Mouse (Mus musculus) heart, embryonic 15.5 days (tissue): Measurements from ENCODE around the gene Me1. TPM values are rescaled to one million over a fixed set of nuclear protein-coding genes. Genes with fewer than 3 reads are reported as not detected.

ENCODE experiments used
- ATAC-seq: fragments of 200-750 bp; cut with Nextera tagmentation; replicated peaks from 2 replicates; pipeline ENCODE4 v1.8.0; 2017; ENCODE audit warnings: low read depth, moderate TSS enrichment; ENCODE audit not compliant: insufficient number of reproducible peaks, insufficient read depth, low FRiP score
- H3K27ac ChIP-seq: fragments of 300-500 bp; sonication (generic); 2 replicates; pipeline ENCODE4 v1.5.1; 2015; ENCODE audit warnings: mild to moderate bottlenecking, inconsistent platforms
- H3K27me3 ChIP-seq: fragments of 300-500 bp; sonication (generic); 2 replicates; pipeline ENCODE4 v1.6.1; 2015; ENCODE audit warnings: inconsistent platforms
- H3K36me3 ChIP-seq: fragments of 300-500 bp; sonication (generic); 2 replicates; pipeline ENCODE4 v1.6.1; 2015; ENCODE audit warnings: mild to moderate bottlenecking, inconsistent platforms
- H3K4me1 ChIP-seq: fragments of 300-500 bp; sonication (generic); replicated peaks from 2 replicates; pipeline ENCODE4 v1.6.1; 2015; ENCODE audit warnings: inconsistent platforms
- H3K4me2 ChIP-seq: fragments of 300-500 bp; sonication (generic); 2 replicates; pipeline ENCODE4 v1.6.1; 2015; ENCODE audit warnings: inconsistent platforms, mild to moderate bottlenecking, moderate library complexity
- H3K4me3 ChIP-seq: fragments of 300-500 bp; sonication (generic); 2 replicates; pipeline ENCODE4 v1.5.1; 2015; ENCODE audit warnings: mild to moderate bottlenecking, inconsistent platforms
- H3K9ac ChIP-seq: fragments of 300-500 bp; sonication (generic); 2 replicates; pipeline ENCODE4 v1.6.1; 2015; ENCODE audit warnings: mild to moderate bottlenecking, inconsistent platforms
- H3K9me3 ChIP-seq: fragments of 300-500 bp; sonication (generic); replicated peaks from 2 replicates; pipeline ENCODE4 v1.6.1; 2016; ENCODE audit warnings: inconsistent platforms
- WGBS: fragments of 180-500 bp; shearing (Covaris S2); methylation state at CpG from one replicate; pipeline ENCODE4 v1.1.7; 2015; ENCODE audit warnings: mixed read lengths; 5-methylcytosine and 5-hydroxymethylcytosine counted together
- polyA plus RNA-seq: library from polyadenylated mRNA; unstranded; fragments of >200 nt; fragmentation: Nextera tagmentation; extraction: Ambion mirVana; gene quantifications from 2 replicates; pipeline ENCODE4 v1.2.1, GENCODE M21; 2015

The Me1 gene
- polyA plus RNA-seq, 1 experiment from 2014 or later: 27.9 TPM

- no peaks in the 10 kb centered on the region for H3K27me3 ChIP-seq
- no peaks in the 10 kb centered on the region for H3K36me3 ChIP-seq
- 84% methylated on average over 4 of the region's 4 CpGs for WGBS
- H3K4me2 ChIP-seq: no peak overlapping the region
- no peak overlapping the region for H3K27ac ChIP-seq
- ATAC-seq: no peak
- no peaks in the 10 kb centered on the region for H3K9me3 ChIP-seq
- H3K9ac ChIP-seq: no peak overlapping the region
- peaks cover 5% of the 10 kb centered on the region for H3K4me1 ChIP-seq
- no peak overlapping the region for H3K4me3 ChIP-seq
These were observed 13.5 kb downstream of the Me1 start for GRCm38 (mm10) chr9:86682278-86682677.

- H3K4me1 ChIP-seq: peaks cover 5% of the 10 kb centered on the region
- 83% methylated on average over 6 of the region's 6 CpGs for WGBS
- H3K4me3 ChIP-seq: no peak overlapping the region
- H3K27me3 ChIP-seq: no peaks in the 10 kb centered on the region
- H3K9me3 ChIP-seq: no peaks in the 10 kb centered on the region
- ATAC-seq: no peak
- H3K9ac ChIP-seq: no peak overlapping the region
- no peak overlapping the region for H3K4me2 ChIP-seq
- H3K27ac ChIP-seq: no peak overlapping the region
- H3K36me3 ChIP-seq: no peaks in the 10 kb centered on the region
These were observed 15.3 kb downstream of the Me1 start for GRCm38 (mm10) chr9:86680431-86680830.

DNA sequence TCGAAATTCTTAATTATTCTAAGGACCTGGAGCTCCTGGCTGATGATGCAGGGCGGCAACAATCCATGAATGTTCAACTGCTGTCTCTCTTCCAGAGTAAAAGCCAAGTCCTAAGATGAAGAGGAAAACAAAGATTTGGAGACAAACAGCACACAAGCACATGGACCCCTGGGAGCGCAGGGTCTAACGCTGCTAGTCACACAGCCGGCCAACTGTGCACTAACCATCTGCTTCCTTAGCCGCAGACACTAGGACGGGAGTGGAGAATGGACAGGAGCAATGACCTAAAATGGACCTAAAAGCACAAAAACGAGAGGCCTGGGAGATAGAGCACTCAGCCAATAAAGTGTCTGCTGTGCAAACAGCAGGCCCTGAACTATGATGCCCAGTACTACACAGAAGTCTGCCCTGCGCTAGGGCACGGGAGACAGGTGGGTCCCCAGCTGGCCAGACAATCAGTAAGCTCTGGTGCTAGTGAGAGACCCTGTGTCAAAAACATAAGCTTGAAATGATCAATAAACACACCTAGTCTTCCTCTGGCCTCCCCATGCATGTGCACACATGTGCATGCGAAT is 15.8 kb downstream of the Me1 start:
- no peak for ATAC-seq
- no peaks in the 10 kb centered on the region for H3K27me3 ChIP-seq
- H3K4me1 ChIP-seq: peaks cover 5% of the 10 kb centered on the region
- H3K4me2 ChIP-seq: no peak overlapping the region
- no peak overlapping the region for H3K27ac ChIP-seq
- no peaks in the 10 kb centered on the region for H3K36me3 ChIP-seq
- H3K9me3 ChIP-seq: no peaks in the 10 kb centered on the region
- H3K4me3 ChIP-seq: no peak overlapping the region
- H3K9ac ChIP-seq: no peak overlapping the region
- 86% methylated on average over 11 of the region's 11 CpGs for WGBS

DNA sequence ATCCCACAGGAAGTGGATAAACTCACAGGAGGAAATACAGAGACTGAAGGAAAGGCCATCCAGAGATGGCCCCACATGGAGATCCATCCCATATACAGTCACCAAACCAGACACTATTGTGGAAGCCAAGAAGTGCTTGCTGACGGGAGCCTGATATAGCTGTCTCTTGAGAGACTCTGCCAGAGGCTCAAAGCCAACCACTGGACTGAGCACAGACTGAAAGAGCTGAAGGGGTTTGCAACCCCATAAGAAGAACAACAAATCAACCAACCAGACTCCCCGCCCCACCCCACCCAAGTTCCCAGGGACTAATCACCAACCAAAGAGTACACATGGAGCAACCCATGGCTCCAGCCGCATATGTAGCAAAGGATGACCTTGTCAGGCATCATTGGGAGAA is 19.5 kb downstream of the Me1 start:
- H3K36me3 ChIP-seq: no peaks in the 10 kb centered on the region
- peaks cover 2% of the 10 kb centered on the region; the same call in 1 of the 2 replicates for H3K4me1 ChIP-seq
- no peak overlapping the region for H3K4me2 ChIP-seq
- no peak overlapping the region for H3K4me3 ChIP-seq
- H3K27me3 ChIP-seq: no peaks in the 10 kb centered on the region
- ATAC-seq: no peak
- no peaks in the 10 kb centered on the region for H3K9me3 ChIP-seq
- no peak overlapping the region for H3K9ac ChIP-seq
- no peak overlapping the region for H3K27ac ChIP-seq
- WGBS: 65% methylated on average over 3 of the region's 3 CpGs

- 83% methylated on average over 2 of the region's 2 CpGs for WGBS
- Histone ChIP-seq H3K27ac (no peak overlapping the region), H3K4me3 (no peak overlapping the region), H3K36me3 (no peaks in the 10 kb centered on the region), H3K9ac (no peak overlapping the region), H3K4me2 (no peak overlapping the region), H3K27me3 (no peaks in the 10 kb centered on the region), H3K9me3 (no peaks in the 10 kb centered on the region), H3K4me1 (peaks cover 2% of the 10 kb centered on the region; the same call in 1 of the 2 replicates)
- ATAC-seq: no peak
These were observed 20.3 kb downstream of the Me1 start for GRCm38 (mm10) chr9:86675426-86675825.

GRCm38 (mm10) chr9:86672907-86673472 is 22.8 kb downstream of the Me1 start:
- Histone ChIP-seq H3K4me3 (no peak overlapping the region), H3K4me2 (no peak overlapping the region), H3K9ac (no peak overlapping the region), H3K4me1 (peaks cover 10% of the 10 kb centered on the region), H3K27ac (0 out of 2 replicates have a peak overlapping the region, but pooled peaks have one; percentile 5), H3K36me3 (no peaks in the 10 kb centered on the region), H3K27me3 (no peaks in the 10 kb centered on the region), H3K9me3 (no peaks in the 10 kb centered on the region)
- 49% methylated on average over 5 of the region's 5 CpGs for WGBS
- no peak for ATAC-seq

GRCm38 (mm10) chr9:86668590-86669252 is 27.0 kb downstream of the Me1 start:
- no peaks in the 10 kb centered on the region for H3K36me3 ChIP-seq
- H3K4me1 ChIP-seq: peaks cover 15% of the 10 kb centered on the region; the same call in 1 of the 2 replicates
- H3K9me3 ChIP-seq: no peaks in the 10 kb centered on the region
- peak overlapping the region; percentile 33; the same call in 1 of the 2 replicates for H3K27ac ChIP-seq
- H3K4me2 ChIP-seq: no peak overlapping the region
- ATAC-seq: no peak
- no peak overlapping the region for H3K9ac ChIP-seq
- H3K4me3 ChIP-seq: no peak overlapping the region
- WGBS: 42% methylated on average over 8 of the region's 8 CpGs
- no peaks in the 10 kb centered on the region for H3K27me3 ChIP-seq

DNA sequence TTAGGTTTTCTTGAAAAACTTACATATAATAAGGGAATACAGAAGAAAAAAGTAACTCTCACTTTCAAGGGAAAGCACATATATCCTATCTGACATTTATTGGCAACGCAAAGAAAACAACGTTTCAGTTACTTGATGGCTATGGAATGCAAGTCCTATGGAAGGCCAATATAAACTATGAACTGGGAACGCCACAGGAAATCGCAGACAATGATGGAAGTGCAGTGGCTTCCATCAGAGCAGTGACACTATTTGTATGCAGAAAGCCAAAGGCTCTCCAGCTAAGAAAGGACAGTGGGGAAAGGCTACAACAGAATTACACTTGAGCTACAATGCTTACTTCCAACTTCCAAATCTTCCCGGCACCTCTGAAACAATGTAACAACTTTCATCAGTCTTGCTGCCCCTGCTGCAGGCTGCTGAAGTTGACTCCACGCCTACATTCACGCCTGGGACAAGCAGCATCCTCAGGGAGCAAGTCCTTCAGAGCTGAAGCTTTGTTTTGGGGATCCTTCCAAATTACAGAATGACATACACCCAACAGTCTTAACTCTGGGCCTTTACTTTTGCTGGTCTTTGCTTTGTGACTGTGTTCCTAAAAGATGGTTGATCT is 28.5 kb downstream of the Me1 start:
- H3K4me3 ChIP-seq: no peak overlapping the region
- peak overlapping the region; percentile 61 for H3K27ac ChIP-seq
- peaks cover 15% of the 10 kb centered on the region; the same call in 1 of the 2 replicates for H3K4me1 ChIP-seq
- 61% methylated on average over 7 of the region's 7 CpGs for WGBS
- H3K9me3 ChIP-seq: no peaks in the 10 kb centered on the region
- no peak overlapping the region for H3K9ac ChIP-seq
- H3K27me3 ChIP-seq: no peaks in the 10 kb centered on the region
- no peak for ATAC-seq
- no peaks in the 10 kb centered on the region for H3K36me3 ChIP-seq
- no peak overlapping the region for H3K4me2 ChIP-seq

DNA sequence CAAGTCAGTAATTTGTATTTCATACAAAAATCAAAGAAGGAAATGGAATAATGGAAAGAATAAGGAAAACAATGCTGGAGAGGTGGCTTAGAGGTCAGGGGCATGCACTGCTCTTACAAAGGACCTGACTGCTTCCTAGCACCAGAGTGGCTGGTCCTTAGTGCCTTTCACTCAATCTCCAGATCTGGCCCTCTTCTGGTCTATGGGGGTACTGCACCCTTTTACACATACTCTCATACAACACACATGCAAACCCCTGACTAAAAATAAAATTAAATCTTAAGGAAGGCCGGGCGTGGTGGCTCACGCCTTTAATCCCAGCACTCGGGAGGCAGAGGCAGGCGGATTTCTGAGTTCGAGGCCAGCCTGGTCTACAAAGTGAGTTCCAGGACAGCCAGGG is 34.1 kb downstream of the Me1 start:
- no peak for ATAC-seq
- no peak overlapping the region for H3K4me2 ChIP-seq
- H3K9ac ChIP-seq: no peak overlapping the region
- H3K4me1 ChIP-seq: no peaks in the 10 kb centered on the region
- H3K9me3 ChIP-seq: no peaks in the 10 kb centered on the region
- H3K4me3 ChIP-seq: no peak overlapping the region
- WGBS: 93% methylated on average over 6 of the region's 6 CpGs
- no peaks in the 10 kb centered on the region for H3K36me3 ChIP-seq
- no peak overlapping the region for H3K27ac ChIP-seq
- no peaks in the 10 kb centered on the region for H3K27me3 ChIP-seq

GRCm38 (mm10) chr9:86661266-86661665 is 34.5 kb downstream of the Me1 start:
- Histone ChIP-seq H3K27me3 (no peaks in the 10 kb centered on the region), H3K27ac (no peak overlapping the region), H3K4me2 (no peak overlapping the region), H3K36me3 (no peaks in the 10 kb centered on the region), H3K9ac (no peak overlapping the region), H3K4me1 (no peaks in the 10 kb centered on the region), H3K9me3 (no peaks in the 10 kb centered on the region), H3K4me3 (no peak overlapping the region)
- WGBS: 94% methylated on average over 3 of the region's 3 CpGs
- ATAC-seq: no peak

GRCm38 (mm10) chr9:86660327-86660726 is 35.4 kb downstream of the Me1 start:
- Histone ChIP-seq H3K27me3 (no peaks in the 10 kb centered on the region), H3K9me3 (no peaks in the 10 kb centered on the region), H3K4me2 (no peak overlapping the region), H3K4me1 (no peaks in the 10 kb centered on the region), H3K9ac (no peak overlapping the region), H3K4me3 (no peak overlapping the region), H3K36me3 (no peaks in the 10 kb centered on the region), H3K27ac (no peak overlapping the region)
- 73% methylated on average over 2 of the region's 2 CpGs for WGBS
- ATAC-seq: no peak
